Mouse (Mus musculus): ENCODE data around the gene Csgalnact2.

The Csgalnact2 gene

DNA sequence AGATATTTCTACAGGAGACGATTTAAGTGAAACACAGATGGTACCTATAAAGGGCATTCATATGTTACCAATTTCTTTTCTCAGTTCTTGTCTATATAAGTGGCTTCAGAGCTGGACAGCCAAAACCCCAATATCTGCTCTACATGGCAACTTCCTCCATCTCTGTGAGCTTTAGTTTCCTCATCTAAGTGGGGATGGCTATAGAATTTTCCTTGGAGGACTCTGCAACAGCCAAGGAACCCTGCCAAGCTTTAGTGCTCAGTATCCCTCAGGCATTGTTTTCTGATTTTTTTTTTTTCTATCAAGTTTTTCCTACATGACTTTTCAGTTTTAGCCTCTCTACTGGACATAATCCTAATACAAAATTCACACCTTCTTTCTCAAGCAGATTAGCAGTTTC lies 4.5 kb downstream of the Csgalnact2 start:
- DNase-seq (ENCODE audit: low spot score): no peak

DNA sequence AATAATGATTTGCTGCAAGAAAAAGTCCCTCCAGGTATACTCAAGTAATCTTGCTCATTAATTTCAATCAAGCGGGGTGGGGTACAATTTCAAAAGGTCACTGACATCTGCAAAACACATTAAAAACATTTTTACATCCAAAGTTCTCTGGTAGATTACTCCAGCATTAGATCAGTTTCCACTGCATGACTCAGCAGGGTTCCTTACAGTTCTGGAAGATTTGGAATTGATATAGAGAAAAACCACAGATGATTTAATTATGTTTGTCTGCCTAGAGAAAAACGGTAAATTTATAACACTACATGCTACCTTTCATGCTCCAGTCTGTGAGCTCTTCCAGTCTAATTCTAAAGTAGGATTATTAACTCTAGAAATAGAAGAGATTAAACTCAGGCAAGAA lies 8.9 kb downstream of the Csgalnact2 start:
- no peak for DNase-seq (ENCODE audit: low spot score)

DNA sequence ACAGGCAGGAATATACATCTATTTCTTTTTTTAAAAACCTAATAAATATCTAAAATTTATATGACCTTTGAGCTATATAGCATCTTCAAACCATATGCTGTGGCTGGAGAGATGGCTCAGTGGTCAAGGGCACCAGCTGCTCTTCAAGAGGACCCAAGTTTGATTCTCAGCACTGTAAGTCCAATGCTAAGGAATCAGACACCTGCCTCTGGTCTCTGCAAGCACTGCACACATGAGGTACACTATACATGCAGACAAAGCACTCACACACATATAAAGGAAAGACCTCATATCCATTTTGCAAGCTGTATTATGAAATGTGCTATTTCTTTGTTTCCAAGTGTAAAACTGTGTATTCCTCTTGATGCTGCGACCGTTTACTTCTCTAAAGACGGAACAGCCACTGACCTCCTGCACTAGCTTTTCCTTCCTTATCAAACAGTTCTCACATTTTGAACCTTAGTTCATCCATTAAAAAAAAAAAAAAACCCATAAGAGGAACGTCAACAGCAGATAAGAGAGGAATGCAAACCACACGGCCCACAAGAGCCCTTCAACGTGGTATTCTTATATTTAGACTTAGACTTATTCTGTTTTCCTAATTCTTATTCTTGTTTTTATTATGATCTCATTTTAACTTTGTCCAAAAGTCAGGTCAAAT lies 11.0 kb downstream of the Csgalnact2 start:
- no peak for DNase-seq (ENCODE audit: low spot score)

DNA sequence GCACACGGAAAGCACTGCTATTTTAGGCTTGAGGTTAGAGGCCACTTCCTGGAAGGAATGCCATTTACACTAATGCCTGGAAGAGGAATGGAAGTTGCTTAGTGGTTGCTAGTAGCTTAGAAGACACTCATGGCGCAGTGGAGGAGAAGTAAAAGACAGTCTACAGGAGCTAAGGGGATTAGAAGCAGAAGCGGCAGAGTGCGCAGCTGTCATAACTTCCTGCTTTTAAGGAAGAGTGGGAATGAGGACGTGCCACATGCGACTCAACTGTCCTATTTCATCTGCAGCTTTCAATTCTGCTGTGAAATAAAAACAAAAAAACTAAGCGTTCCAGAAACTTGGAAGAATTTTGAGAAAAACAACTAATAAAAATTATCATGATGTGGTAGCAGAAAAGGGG lies 11.7 kb downstream of the Csgalnact2 start:
- DNase-seq (ENCODE audit: low spot score): no peak

DNA sequence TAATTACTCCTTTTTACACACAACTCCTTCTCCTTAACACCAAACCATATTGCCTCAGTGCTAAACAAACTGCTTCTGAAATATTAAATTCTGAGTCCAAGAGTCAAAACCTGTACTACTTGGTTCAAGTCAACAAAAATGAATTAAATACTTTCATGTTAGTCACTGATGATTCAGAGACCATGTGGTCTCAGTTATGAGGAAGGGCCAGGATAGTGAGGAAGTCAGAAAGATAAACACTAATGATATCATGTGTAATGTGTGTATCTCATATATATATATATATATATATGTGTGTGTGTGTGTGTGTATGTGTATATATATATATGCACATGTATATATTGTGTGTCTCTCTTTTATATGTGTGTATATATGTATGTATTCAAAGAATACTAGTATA lies 12.4 kb downstream of the Csgalnact2 start:
- no peak for DNase-seq (ENCODE audit: low spot score)

DNA sequence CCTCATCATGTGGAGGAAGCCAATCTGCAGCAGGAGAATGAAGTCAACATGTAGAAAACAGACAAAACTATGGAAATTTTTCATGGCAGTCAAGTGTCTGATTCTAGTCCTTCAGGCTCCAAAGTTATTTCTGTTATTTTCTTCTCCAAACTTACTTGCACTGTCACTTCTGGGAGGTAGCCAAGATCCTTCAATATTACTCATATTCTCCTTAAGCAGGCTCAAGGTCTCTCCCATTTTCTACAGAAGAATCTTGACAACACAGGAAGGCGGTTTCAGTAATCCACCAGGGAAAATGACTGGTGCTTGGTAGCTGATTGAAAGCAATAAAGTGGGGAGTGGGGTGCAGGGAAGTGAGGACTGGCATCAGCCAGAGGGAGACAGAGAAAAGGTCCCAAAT lies 16.2 kb downstream of the Csgalnact2 start:
- no peak for DNase-seq (ENCODE audit: low spot score)

DNA sequence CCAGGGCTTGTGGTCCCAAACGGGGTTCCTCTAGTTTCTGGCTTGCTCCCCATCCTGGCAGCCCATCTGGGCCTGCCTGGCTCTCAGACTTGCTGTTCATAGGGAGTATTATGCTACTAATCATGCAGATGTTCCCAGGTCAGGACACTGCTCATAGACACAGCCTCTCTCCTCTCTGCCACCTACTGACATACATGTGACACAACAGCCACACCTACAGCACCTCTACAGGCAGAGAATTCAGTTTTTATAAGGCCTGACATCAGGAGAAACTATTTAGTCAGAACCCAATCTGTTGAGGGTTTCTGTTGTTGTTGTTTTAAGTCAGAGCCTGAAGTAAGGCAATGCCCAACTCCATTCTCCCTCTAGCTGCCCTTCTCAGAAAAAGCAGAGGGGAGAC lies 27.1 kb downstream of the Csgalnact2 start:
- DNase-seq (ENCODE audit: low spot score): no peak

DNA sequence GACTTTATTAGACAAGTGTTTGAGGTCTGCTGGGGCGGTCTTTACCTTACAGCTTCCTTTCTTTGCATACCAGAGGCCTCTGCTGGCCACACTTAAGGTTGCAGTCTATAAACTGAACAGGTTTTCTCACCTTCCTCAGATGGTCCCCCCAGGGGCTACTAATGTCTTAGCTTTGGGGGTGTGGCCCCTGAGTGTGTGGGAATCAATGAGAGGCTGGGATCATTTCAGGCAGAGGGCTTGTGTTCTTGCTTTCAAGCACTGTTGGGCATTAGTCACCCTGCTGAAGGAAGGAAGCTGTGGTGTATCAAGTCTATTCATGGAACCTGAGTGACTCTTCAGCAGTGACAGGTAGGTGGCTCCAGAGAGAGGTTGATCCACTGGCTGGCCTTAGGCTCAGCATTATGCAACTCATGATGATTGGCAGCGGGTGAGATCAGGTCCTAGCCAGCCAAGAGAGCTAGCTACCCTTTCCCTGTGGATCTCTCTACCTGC lies 39.6 kb downstream of the Csgalnact2 start:
- peak; percentile 40 for DNase-seq (ENCODE audit: low spot score)

DNA sequence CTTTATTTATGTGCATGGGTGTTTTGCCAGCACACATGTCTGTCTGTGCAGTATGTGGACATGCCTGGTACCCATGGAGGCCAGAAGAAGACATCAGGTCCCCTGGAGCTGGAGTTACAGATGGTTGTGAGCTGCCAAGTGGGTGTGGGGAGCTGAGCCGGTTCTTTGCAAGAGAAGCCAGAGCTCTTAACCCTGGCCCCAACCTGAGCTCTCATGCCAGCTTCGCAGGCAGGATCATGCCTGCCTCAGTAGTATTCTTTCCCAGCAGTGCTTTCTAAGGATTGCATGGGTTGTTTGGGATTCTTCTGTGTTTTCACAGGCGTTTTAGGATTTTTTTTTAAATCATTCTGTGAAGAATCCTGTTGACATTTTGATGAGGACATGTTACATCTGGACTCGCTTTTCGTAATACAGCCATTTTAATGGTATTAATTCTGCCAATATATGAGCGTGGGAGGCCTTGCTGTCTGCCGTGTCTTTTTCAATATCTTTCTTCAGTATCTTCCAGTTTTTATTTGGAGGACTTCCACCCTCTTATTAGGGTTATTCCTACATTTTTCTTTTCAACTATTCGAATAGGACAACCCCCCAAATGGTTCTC lies 41.1 kb downstream of the Csgalnact2 start:
- DNase-seq (ENCODE audit: low spot score): no peak

DNA sequence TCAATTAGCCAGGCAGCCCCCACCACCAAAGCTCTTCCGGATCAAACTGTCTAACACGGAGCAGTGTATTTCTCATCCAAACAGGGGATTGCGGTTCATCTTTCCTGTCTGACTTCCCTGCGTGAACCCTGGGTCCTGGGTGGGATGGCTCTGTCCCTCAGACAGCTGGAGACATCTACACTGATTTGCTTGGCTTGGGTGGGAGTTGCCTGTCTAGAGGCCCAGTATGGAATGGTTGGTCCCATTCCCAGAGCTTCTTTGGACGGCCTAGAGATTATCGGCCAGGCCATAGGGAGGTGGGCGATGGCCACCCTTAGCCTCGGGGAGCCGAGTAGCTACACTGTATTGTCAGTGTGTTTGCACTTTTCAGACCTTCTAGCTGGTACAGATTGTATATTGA lies 48.1 kb downstream of the Csgalnact2 start:
- no peak for DNase-seq (ENCODE audit: low spot score)

DNA sequence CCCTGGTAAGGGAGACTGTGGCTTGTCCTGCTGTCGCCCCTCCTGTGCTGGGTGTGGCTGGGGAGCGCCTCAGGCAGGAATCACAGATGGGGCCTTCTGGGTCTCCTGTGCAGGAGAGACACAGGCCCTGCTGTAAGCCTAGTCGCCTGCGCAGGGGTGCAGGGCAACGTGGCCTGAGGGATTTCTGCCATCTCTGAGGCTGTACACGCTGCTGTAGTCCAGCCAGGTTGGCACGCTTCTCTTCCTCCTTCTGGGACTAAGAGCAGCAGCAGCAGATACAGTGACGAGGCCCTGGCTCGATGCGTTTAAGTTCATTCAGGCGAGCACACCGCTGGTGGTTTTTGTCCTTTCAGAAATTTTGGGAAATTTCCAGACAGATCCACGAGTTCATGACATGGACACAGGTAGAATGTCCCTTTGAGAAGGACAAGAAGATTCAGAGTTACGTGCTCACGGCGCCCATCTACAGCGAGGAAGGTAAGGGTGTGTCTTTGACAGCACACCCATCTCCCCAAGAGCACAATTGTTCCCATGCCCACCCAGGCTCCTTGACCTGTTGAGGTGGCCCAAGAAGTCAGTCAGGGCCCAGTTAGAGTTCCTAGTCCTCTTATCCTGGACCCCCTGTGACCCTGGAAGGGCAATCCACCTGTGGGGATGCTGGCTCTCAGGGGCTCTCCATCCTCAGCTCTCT lies 50.0 kb downstream of the Csgalnact2 start:
- DNase-seq (ENCODE audit: low spot score): no peak

DNA sequence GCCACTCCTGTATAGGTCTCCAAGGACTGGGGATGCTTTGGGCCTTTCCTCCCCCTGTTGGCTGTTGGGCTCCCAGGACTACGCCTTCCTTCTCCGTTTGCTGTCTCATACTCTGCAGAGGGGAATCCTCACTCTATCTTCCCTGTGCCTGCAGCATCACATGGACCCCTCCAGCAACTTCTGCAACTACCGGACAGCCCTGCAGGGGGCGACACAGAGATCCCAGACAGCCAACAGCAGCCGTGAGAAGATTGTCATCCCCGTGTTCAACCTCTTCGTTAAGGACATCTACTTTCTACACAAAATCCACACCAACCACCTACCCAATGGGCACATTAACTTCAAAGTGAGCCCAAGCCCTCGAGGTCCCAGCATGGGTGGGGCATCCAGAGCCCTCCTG lies 51.0 kb downstream of the Csgalnact2 start:
- DNase-seq (ENCODE audit: low spot score): peak; percentile 33

DNA sequence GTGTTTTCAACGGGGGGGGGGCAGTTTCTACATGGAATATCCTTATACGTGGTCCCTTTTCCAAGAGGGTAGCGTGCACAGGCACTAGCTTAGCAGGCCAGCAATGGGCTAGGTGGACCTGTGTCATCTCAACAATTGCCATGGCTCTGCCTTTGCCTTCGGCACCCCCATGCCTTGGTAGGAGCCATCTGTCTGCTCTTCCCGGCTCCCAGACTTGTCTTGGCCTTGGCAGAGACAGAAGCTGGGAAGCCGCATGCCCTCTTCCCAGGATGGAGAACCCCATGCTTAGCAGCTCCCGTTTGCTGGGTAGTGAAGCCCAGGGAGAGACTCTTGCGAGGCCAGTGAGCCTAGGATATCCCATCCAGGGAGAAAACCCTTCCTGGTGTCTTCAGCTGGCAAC lies 54.3 kb downstream of the Csgalnact2 start:
- no peak for DNase-seq (ENCODE audit: low spot score)

DNA sequence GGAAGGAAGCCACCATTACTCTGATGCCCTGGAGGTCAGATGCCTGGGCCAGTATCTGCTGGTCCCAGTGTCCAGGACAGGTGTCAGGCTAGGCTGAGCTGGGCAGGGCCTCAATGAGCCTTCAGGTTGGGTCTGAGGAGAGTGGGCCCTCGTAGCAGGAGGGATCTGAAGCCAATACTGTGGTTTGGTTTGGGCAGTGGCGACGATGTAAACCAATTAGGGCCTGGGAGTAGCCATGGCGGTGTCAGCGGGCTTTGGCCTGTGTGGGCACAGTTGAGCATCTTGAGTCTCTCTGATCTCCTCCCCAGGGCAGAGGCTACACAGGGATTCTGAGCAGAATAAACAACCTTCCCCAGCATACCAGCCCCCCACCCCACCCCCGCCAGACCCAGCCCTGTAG lies 55.3 kb downstream of the Csgalnact2 start:
- DNase-seq (ENCODE audit: low spot score): no peak

DNA sequence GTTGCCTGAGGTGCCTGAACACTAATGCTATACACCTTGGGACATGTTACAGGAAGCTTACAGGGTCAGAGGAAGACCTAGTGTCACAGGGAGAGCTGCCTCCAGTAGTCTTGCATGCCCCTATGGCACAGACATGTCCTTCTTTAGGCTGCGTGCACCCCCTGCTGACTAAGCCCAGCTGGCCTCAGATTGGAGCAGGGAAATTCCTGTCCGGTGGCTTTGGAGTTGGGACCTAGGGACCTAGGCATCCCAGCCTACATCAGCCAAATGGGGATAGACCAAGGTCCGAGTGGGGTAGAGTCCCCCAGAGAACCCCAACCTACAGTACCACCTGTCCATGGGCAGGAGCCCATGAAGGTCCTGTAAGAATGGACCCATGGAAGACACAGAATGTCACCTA lies 56.6 kb downstream of the Csgalnact2 start:
- DNase-seq (ENCODE audit: low spot score): no peak

DNA sequence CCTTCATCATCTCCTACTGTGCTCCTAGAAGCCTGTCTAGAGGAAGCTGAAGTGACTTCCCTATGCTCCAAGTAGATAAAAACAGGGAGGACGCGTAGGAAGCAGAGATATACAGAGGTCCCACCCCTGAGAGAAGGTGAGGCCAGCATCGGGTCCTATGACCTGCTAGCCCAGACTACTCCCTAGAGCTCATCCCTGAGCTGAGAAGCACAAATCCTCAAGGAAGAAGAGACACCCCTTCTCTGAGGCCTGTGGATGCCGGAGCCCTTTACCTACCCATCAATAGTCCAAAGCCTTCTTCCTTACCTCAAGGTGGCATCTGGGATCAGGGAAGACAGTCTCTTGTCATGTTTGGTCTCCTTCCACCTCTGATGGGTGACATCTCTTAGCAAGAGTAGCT lies 58.2 kb downstream of the Csgalnact2 start:
- no peak for DNase-seq (ENCODE audit: low spot score)

DNA sequence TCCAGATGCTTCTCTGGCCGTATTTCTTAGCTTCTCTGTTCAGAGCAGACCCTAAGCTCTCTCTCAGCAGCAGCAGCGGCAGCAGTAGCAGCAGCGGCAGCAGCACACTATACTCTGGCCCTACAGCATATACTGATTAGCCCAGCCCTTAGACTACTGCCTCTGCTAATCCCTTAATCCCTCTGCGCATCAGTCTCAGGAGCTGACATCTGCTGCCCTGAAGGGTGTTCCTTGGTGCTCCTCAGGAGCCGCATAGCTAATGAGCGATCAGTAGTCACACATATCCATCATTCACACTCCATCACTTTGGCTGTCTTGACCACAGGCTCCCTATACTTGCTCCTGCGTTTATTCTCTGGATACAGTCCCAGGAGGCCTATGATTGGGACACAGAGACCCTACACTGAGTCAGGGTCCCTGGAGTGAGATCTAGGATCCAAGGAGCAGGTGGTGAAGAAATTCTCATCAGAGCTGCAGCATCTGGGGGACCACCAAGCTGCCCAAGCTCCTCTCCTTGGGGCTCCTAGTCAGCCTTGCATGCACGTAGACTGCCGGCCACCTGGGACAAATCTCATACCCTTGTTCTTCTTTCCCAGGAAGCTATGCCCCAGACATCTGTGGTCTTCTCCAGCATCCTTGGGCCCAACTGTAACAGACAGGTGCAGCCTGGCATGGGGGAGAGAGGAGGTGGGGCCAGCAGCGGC lies 59.0 kb downstream of the Csgalnact2 start:
- no peak for DNase-seq (ENCODE audit: low spot score)

DNA sequence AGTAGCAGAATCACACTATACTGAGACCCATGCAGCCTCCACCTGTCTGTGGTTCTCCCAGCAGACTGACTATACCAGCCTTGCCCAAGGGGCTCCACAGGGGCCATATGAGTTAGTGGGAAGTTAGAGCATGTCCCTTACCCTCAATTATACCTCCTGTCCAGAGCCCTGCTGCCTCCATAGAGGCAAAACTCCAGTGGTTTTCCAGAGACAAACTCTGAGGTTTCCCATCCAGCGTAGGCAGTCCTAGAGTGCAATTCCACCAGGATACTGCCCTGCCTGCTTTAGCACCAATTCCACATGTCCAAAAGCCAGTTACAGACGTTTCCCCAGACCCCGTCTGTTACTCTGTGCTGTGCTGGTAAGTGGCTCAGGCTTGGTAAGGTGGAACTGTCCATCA lies 59.6 kb downstream of the Csgalnact2 start:
- DNase-seq (ENCODE audit: low spot score): no peak

DNA sequence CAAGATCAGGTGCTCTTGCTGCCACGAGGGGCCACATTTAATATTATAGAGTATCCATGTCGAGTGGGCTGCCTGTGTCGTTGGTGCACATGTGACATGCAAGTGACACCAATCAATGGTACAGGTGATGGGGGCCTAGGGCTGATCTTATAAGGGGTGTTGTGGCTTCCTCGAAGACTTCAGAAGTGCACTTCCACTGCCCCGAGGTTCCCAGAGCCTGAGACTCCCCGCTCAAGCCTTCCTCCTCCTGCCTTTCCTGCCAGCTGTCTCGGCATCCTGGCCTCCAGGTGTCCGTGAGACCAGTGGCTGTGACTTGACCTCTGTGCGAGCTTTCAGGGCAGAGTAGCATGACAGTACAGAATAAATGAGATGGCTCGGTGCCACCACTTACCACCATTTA lies 60.2 kb downstream of the Csgalnact2 start:
- no peak for DNase-seq (ENCODE audit: low spot score)

DNA sequence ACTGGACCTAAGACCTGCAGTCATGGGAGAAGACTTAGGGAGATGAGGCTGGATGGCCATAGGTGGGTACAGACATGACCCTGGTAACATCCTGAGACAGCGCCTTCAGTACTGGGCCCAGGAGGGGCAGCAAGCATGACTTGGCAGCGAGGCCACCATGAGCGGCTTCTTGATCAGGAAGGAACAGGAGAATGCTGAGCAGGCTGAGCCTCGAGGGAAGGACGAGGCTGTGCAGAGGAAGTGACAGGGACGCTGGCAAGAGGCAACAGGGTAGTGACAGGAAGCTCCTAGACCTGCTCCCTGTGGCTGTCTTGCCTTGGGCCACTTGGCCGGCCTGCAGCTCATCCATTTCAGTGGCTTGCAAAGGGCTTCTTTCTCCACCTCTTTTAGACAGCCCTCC lies 61.5 kb downstream of the Csgalnact2 start:
- DNase-seq (ENCODE audit: low spot score): no peak

DNA sequence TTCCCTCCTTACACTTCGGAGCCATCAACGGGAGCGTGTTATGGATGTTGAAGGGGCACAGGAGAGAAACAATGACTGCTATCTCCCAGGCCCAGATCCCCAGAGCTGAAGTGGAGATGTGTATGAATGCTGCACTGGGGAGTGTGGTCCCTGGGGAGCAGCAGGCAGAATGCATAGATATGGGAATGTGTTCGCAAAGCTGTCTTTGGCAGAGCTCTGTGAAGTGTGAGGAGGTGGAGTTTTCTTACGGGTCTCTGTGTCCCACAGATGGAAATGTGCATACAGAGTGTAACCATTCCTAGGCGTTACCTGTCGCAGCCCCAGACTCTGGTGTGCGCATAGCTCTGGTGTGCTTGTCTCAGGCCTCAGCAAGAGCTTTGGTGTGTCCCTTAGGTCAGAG lies 62.2 kb downstream of the Csgalnact2 start:
- no peak for DNase-seq (ENCODE audit: low spot score)

DNA sequence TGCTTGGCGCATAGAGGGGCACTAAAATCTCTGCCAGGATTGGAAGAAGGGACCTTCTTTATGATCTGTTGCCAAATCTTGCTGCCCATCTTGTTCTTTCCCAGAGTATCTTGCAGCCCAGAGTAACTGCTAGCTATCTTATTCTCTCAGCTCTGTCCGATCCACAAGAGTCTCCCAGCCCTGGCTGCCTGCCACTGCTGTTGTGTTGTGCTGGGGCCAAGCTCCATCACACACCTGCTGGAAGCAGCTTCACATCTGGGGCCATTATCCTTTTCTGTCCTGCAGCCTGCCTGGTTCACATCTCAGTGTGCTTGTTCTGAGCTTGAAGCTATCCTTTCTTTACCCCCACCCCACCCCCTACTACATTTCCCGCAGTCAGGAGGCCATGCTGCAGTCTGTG lies 62.7 kb downstream of the Csgalnact2 start:
- DNase-seq (ENCODE audit: low spot score): no peak

DNA sequence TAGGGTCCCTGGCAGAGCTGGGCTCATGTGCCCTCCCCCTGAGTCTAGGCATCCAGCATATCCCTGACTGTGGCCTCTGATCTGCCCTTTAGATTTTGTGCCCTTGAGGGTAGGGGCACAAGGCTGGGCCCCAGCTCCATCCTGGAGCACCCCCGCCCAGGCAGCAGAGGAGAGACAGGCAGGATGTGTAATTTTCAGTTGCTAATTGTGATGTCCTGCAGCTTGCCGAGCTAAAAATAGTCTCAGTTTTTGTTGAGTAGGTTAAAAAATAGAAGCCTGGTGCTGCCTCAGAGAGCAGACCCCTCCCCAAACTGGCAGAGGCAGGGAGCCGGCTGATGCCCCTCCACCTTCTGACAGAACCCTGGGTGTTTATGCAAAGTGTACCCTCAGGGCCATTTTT lies 64.8 kb downstream of the Csgalnact2 start:
- no peak for DNase-seq (ENCODE audit: low spot score)

Measured in embryo, embryonic 10.5 days (tissue).